Mouse (Mus musculus): ENCODE results near the gene Ankrd28.
A peak's percentile ranks its signal among the peaks of the same experiment; 100 is the strongest.

Gene Ankrd28

DNA sequence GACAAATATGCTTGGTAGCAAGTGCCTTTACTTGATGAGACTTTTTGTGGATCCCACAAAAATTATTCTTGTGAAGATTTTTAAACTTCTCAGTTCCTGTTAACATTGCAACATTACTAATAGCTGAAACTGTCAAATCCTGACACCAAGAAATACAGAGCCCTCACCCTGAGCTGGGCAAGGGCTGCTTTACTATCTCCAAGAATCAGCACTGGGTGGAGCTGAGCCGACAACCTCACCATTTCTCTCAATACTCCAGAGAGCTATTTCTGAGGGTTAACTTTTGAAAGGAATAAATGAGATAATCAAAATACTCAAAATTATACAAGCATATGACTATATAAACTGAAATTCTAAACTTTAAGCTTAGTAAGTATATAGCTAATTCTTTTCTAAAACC is 121.1 kb downstream of the Ankrd28 start:
- DNase-seq: no peak

- DNase-seq: no peak
Observed at GRCm38 (mm10) chr14:31700376-31700775, 130.1 kb downstream of the Ankrd28 start.

GRCm38 (mm10) chr14:31697755-31698154 is 132.7 kb downstream of the Ankrd28 start:
- DNase-seq: no peak

DNA sequence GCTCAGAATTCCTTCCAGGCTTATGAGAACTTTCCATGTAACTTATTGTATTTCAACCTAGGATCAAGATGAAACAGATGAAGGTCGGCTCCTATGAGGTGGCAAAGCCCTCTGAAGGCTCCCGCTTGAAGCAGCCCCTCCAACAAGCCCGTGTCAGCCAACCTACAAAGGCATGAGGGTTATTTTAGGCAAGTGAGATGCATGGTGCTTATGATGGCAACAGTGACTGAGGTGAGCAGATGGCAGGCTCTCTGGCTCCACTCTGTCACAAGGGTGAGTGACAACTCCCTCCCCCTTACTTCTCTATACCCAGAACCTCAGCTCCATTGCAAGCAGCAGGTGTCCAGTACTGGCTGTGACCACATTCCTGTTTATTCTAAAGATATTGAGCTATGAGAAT is 133.1 kb downstream of the Ankrd28 start:
- peak; percentile 35 for DNase-seq

DNA sequence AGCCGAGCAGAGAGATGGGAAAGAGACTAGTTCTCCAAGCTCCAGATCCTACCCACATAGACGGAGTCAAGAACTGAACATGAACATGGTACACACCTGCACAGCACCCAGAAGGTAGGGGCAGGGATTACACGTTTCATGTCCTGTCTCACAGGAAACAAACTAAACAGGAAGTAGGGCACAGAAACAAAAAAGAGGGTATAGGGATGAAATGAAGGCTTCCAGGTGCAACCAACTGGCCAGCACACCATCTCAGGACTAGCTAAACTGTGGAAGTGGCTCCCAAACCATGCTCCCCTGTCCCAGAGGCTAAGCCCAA is 133.5 kb downstream of the Ankrd28 start:
- DNase-seq: no peak

DNA sequence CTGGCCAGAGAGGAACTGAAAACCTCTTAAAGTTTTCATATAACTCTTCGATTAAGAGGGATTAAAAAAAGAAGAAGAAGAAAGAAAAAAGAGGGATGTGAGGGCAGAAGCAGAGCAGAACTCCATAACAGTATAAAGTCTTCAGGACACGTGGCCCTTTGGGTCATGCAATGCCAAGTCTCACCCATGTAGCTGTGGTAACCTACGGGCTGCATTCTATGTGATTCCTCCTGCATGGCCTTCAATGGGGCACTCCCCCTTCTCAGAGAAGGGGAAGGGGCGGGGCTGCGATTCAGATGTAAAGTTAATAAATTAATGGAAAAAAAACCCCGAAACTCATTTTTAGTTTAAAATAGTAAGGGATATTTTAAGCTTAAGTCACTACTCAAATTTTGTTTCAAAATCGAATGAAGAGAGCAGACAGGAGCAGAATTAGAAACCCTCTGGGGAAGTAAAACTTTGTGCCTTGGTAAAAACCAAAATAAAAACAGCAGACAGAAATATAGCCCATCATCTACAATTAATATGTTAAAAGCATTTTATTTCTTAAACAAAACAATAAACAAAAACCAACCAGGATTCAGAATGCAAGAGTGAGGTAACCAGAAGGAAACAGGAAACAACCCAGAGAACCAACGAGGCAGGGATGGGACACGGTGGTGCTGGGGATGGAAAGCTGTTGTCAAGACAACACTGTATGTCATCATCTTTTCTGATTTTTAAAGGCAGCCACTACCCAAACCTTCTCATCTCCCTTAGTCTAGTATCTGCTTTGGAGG is 134.1 kb downstream of the Ankrd28 start:
- DNase-seq: no peak

DNA sequence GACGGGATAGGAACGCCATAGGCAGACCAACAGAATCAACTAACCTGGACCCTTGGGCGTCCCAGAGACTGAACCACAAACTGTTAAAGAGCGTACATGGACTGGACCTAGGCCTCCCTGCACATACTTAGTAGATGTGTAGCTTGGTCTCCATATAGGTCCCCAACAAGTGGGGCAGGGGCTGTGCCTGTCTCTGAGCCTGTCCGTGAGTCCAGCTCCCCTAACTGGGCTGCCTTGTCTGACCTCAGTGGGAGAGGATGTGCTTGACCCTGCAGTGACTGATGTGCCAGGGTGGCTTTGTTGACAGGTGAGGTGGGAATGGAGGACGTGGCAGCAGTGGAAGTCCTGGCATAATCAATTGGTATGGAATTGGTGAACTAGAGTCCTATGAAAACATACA is 137.9 kb downstream of the Ankrd28 start:
- no peak for DNase-seq

DNA sequence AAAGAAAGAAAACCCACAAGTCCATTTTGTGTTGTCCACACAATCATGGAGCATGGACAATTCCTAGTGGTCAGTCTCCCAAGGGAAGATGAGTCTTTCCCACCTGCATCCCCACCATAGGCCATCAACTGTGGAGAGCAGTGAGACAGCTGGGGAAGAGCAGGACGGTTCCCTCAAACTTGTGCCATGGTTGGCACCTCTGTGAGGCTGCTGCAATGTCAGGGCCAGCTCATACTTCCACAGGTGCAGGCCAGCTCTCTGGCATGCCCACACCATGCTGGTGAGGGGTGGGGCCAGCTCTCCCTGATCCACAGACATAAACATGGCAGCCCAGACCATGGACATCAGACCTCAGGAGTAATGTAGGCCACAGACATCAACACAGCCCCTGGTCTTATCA is 144.2 kb downstream of the Ankrd28 start:
- DNase-seq: no peak

GRCm38 (mm10) chr14:31685680-31686079 is 144.8 kb downstream of the Ankrd28 start:
- DNase-seq: no peak

- DNase-seq: no peak
Observed at GRCm38 (mm10) chr14:31684343-31685040, 146.0 kb downstream of the Ankrd28 start.

GRCm38 (mm10) chr14:31683610-31684009 is 146.8 kb downstream of the Ankrd28 start:
- DNase-seq: no peak

DNA sequence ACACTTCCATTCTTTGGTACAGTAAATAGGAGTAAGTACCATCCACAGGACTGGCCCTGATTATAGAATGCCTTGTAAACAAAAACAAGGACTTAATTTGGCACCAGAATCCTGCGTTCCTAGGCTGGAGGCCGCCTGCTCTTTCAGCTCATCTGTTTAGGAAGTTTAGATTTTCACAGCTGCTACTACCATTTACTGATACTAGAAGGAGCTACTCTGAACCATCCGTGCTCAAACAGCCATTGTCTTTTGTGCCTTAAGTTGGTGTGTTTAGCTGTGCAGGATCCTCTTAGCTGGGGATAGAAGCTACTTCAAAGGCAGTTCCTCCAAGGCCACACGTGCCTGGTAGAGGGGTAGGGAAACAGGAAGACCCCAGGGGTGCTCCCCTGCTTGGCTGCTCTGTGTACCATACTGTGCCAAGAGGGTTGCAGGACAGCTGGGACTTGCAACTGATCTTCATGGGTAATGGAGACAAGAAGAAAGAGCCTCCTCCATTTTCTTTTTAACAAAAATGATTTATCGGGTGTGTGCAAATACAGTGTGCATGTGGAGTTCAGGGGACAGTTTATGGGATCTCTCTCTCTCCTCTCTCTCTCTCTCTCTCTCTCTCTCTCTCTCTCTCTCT is 148.4 kb downstream of the Ankrd28 start:
- no peak for DNase-seq

GRCm38 (mm10) chr14:31681291-31681690 is 149.2 kb downstream of the Ankrd28 start:
- no peak for DNase-seq

DNA sequence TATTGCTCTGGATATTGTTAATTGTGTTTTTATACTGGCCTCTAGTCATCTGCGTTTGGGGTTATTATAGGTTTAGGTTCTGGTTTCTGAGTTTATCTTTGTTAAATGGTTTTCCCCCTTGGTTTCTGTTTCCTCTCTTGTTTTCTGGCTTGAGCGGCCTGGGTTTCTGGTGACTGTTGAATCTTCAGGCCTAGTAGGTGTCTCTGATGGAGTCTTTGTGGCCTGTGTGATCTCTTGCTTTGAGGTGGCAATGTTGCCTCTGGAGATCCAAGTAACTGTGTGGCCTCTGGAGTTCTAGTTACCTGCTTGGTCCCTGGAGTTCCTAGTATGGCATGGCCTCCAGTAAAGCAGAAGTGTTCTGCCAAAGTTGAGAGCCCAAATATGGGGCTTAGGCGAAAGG is 149.8 kb downstream of the Ankrd28 start:
- no peak for DNase-seq

GRCm38 (mm10) chr14:31671635-31672320 is 158.7 kb downstream of the Ankrd28 start:
- DNase-seq: no peak

- DNase-seq: no peak
Observed at GRCm38 (mm10) chr14:31669642-31670490, 160.6 kb downstream of the Ankrd28 start.

GRCm38 (mm10) chr14:31669161-31669611 is 161.3 kb downstream of the Ankrd28 start:
- peak; percentile 50 for DNase-seq

DNA sequence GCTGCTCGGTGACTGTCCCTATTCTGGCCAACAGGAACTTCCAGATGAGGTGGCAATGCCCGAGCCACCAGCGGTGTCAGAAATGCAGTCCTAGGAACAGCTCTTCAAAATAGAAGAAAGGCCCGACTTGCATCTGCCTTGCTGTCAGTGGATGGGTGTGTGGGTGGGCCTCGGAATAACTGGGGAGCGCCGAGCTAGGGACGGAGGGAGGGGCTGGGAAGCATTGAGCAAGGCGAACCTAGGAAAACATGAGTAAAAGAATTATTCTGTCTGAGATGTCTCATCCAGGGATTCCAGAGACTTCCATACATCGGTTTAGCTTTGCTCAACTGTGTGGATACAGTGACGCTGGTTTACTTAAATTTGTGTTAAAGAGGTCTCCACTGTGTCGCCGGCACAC is 162.1 kb downstream of the Ankrd28 start:
- DNase-seq: no peak

DNA sequence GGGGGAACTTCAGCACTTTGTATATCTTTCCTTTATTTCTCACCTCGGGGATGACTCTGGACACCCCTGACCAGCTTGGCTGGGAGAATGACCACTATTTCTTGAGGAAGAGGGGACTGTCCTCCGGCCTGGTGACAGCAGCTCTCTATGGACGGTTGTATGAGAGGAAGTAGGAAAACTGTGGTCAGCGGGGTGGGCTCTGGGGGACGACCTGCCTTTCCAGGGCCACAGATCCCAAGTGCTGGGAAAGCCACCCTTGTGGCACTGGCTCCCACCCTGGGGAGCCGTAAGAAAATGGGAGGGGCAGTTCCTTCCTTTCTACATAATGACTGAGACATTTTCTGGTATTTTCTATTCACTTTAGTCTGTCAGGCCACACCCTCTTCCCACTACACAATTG is 162.7 kb downstream of the Ankrd28 start:
- no peak for DNase-seq

DNA sequence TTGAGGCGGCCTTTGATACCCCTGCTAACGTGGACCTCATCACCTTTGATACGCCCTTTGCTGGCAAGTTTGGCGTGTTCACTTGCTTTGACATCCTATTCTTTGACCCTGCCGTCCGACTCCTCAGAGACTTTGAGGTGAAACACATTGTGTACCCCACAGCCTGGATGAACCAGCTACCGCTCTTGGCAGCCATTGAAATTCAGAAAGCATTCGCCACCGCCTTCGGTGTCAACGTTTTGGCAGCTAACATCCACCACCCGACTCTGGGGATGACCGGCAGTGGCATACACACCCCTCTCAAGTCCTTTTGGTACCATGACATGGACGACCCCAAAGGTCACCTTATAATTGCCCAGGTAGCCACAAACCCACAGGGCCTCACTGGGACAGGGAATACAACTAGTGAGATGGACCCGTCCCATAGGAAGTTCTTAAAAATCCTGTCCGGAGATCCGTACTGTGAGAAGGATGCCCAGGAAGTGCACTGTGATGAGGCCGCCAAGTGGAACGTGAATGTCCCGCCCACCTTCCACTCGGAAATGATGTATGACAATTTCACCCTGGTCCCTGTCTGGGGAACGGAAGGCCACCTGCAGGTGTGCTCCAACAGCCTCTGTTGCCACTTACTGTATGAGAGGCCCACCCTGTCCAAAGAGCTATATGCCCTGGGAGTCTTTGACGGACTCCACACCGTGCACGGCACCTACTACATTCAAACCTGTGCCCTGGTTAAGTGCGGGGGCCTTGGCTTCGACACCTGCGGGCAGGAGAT is 163.3 kb downstream of the Ankrd28 start:
- DNase-seq: no peak

DNA sequence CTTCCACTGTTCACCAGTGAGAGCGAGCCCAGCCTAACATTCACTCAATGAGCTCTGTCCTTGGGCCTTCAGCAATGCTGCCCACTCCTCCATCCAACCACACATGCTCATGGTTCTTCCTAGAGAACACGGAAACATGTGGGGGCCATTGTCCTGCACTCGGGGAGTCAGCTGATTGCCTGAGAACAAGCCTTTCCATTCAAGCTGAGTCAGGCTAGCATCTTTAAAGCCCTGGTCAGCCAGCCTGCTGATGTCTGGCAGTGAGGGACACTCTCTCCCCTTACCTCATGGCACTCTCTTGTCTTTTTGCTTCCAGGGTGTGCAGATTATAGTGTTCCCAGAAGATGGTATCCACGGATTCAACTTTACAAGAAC is 164.9 kb downstream of the Ankrd28 start:
- DNase-seq: no peak
